15 mouse cellular contexts compared by ENCODE assay signal in genomic region chr16:64803041-64803440, GRCm38 (mm10).
"Had no signal": no experiment of that assay in that cellular context is flagged by ENCODE, and none has a peak within 500 bp of the region (broad histone marks: within the 10 kb centered on the region; RNA-seq: fewer than 3 reads in every experiment).

No protein-coding gene starts in this region.

- H3K27me3 ChIP-seq: lung, embryonic 15.5 days; neural tube, embryonic 15.5 days had no signal

- ATAC-seq: hindbrain, embryonic 16.5 days; inflammation-experienced regulatory T-cells, adult 6 months; intestine, postnatal 0 days had no signal

- H3K9ac ChIP-seq: liver, embryonic 14.5 days; lung, embryonic 15.5 days; neural tube, embryonic 15.5 days had no signal

- H3K4me3 ChIP-seq: left cerebral cortex, adult 2 months; lung, embryonic 15.5 days; midbrain, embryonic 10.5 days; myocyte; neural tube, embryonic 15.5 days had no signal

- DNase-seq: liver; lung, postnatal 36 days; midbrain, embryonic 14.5 days; right cerebral cortex, adult 18-20 months; right cerebral cortex, postnatal 25 days; thymus, postnatal 36 days had no signal

- H3K4me1 ChIP-seq: lung, embryonic 15.5 days; midbrain, embryonic 10.5 days; neural tube, embryonic 15.5 days had no signal

- H3K4me2 ChIP-seq: lung, embryonic 15.5 days; neural tube, embryonic 15.5 days had no signal

- H3K9me3 ChIP-seq: lung, embryonic 15.5 days; midbrain, embryonic 10.5 days; neural tube, embryonic 15.5 days had no signal

- H3K27ac ChIP-seq: left cerebral cortex, adult 2 months; liver, embryonic 14.5 days; lung, embryonic 15.5 days; midbrain, embryonic 10.5 days; neural tube, embryonic 15.5 days had no signal
